Mouse (Mus musculus) lung, embryonic 15.5 days (tissue): ENCODE results near the gene Fhl3. TPM values are rescaled to one million over a fixed set of nuclear protein-coding genes. Genes with fewer than 3 reads are reported as not detected.
A peak's percentile ranks its signal among the peaks of the same experiment; 100 is the strongest.
"Not testable (repeated sequence)": the region's sequence is repeated elsewhere in the genome, so short reads cannot be mapped to it uniquely, and the experiment has no call there.

Source experiments
- ATAC-seq: fragments of 200-750 bp; cut with Nextera tagmentation; 2 replicates; pipeline ENCODE4 v1.8.0; 2017; ENCODE audit warnings: moderate number of reproducible peaks, borderline replicate concordance; ENCODE audit not compliant: low FRiP score, low TSS enrichment; ENCODE audit errors: extremely low read depth
- H3K27ac ChIP-seq: fragments of 300-500 bp; sonication (generic); 2 replicates; pipeline ENCODE4 v1.5.1; 2015; ENCODE audit warnings: moderate library complexity, mild to moderate bottlenecking, inconsistent platforms
- H3K27me3 ChIP-seq: fragments of 300-500 bp; sonication (generic); 2 replicates; pipeline ENCODE4 v1.6.1; 2015; ENCODE audit warnings: inconsistent platforms
- H3K36me3 ChIP-seq: fragments of 300-500 bp; sonication (generic); 2 replicates; pipeline ENCODE4 v1.6.1; 2015; ENCODE audit warnings: inconsistent platforms
- H3K4me1 ChIP-seq: fragments of 300-500 bp; sonication (generic); 2 replicates; pipeline ENCODE4 v1.6.1; 2015; ENCODE audit warnings: inconsistent platforms
- H3K4me2 ChIP-seq: fragments of 300-500 bp; sonication (generic); 2 replicates; pipeline ENCODE4 v1.6.1; 2015; ENCODE audit warnings: inconsistent platforms, mild to moderate bottlenecking, moderate library complexity
- H3K4me3 ChIP-seq: fragments of 300-500 bp; sonication (generic); 2 replicates; pipeline ENCODE4 v1.5.1; 2015; ENCODE audit warnings: mild to moderate bottlenecking, inconsistent platforms
- H3K9ac ChIP-seq: fragments of 300-500 bp; sonication (generic); 2 replicates; pipeline ENCODE4 v1.6.1; 2015; ENCODE audit warnings: inconsistent platforms
- H3K9me3 ChIP-seq: fragments of 300-500 bp; sonication (generic); 2 replicates; pipeline ENCODE4 v1.6.1; 2016; ENCODE audit warnings: inconsistent platforms
- WGBS: fragments of 180-500 bp; shearing (Covaris S2); methylation state at CpG from one replicate; pipeline ENCODE4 v1.1.7; 2015; 5-methylcytosine and 5-hydroxymethylcytosine counted together
- polyA plus RNA-seq: library from polyadenylated mRNA; unstranded; fragments of >200 nt; fragmentation: Nextera tagmentation; extraction: Ambion mirVana; gene quantifications from 2 replicates; pipeline ENCODE4 v1.2.1, GENCODE M21; 2015

Fhl3 gene
- polyA plus RNA-seq, 1 experiment from 2014 or later: 5.3 TPM

- WGBS: 9% methylated on average over 6 of the region's 6 CpGs
- peaks cover 6% of the 10 kb centered on the region; the same call in 1 of the 2 replicates for H3K36me3 ChIP-seq
- peaks cover under 1% of the 10 kb centered on the region; the same call in 1 of the 2 replicates for H3K27me3 ChIP-seq
- H3K4me2 ChIP-seq: peak overlapping the region; percentile 46
- H3K27ac ChIP-seq: peak overlapping the region; percentile 94
- no peak for ATAC-seq
- 0 out of 2 replicates have a peak overlapping the region, but pooled peaks have one; percentile 7 for H3K4me3 ChIP-seq
- peak overlapping the region; percentile 13; the same call in 1 of the 2 replicates for H3K9ac ChIP-seq
- H3K4me1 ChIP-seq: peaks cover 75% of the 10 kb centered on the region
- H3K9me3 ChIP-seq: no peaks in the 10 kb centered on the region
These were observed 3.6 kb downstream of the Fhl3 start for GRCm38 (mm10) chr4:124703881-124704796.

GRCm38 (mm10) chr4:124704797-124705474 is 4.4 kb downstream of the Fhl3 start:
- H3K4me3 ChIP-seq: no peak overlapping the region
- peak; percentile 17; the same call in 1 of the 2 replicates for ATAC-seq
- H3K36me3 ChIP-seq: peaks cover 6% of the 10 kb centered on the region; the same call in 1 of the 2 replicates
- peaks cover 80% of the 10 kb centered on the region for H3K4me1 ChIP-seq
- no peaks in the 10 kb centered on the region for H3K9me3 ChIP-seq
- H3K9ac ChIP-seq: no peak overlapping the region
- peak overlapping the region; percentile 94 for H3K27ac ChIP-seq
- 4% methylated on average over 11 of the region's 11 CpGs for WGBS
- peak overlapping the region; percentile 46 for H3K4me2 ChIP-seq
- no peaks in the 10 kb centered on the region for H3K27me3 ChIP-seq

GRCm38 (mm10) chr4:124705661-124706269 is 5.3 kb downstream of the Fhl3 start:
- Histone ChIP-seq H3K27ac (peak overlapping the region; percentile 94), H3K4me1 (peaks cover 82% of the 10 kb centered on the region), H3K4me2 (0 out of 2 replicates have a peak overlapping the region, but pooled peaks have one; percentile 46), H3K4me3 (no peak overlapping the region), H3K36me3 (peaks cover 6% of the 10 kb centered on the region; the same call in 1 of the 2 replicates), H3K27me3 (no peaks in the 10 kb centered on the region), H3K9ac (no peak overlapping the region), H3K9me3 (no peaks in the 10 kb centered on the region)
- no peak for ATAC-seq
- WGBS: 77% methylated on average over 23 of the region's 23 CpGs

- H3K9me3 ChIP-seq, H3K27me3 ChIP-seq, H3K4me2 ChIP-seq, H3K36me3 ChIP-seq, H3K9ac ChIP-seq, ATAC-seq, H3K4me3 ChIP-seq: not testable (repeated sequence)
- 86% methylated on average over 25 of the region's 25 CpGs for WGBS
- Histone ChIP-seq H3K27ac (peak overlapping the region; percentile 97), H3K4me1 (peaks cover 66% of the 10 kb centered on the region)
These were observed 7.1 kb downstream of the Fhl3 start for GRCm38 (mm10) chr4:124707381-124708199.

- not testable (repeated sequence) for H3K36me3 ChIP-seq, ATAC-seq, H3K27me3 ChIP-seq, H3K9me3 ChIP-seq, H3K9ac ChIP-seq
- peak overlapping the region; percentile 40; the same call in 1 of the 2 replicates for H3K4me3 ChIP-seq
- H3K27ac ChIP-seq: peak overlapping the region; percentile 97
- H3K4me2 ChIP-seq: peak overlapping the region; percentile 67
- H3K4me1 ChIP-seq: peaks cover 63% of the 10 kb centered on the region
- 0% methylated on average over 1 of the region's 1 CpGs for WGBS
These were observed 7.7 kb downstream of the Fhl3 start for GRCm38 (mm10) chr4:124708200-124708517.

- peak; percentile 91 for ATAC-seq
- Histone ChIP-seq H3K9ac (peak overlapping the region; percentile 32), H3K27ac (peak overlapping the region; percentile 97), H3K9me3 (no peaks in the 10 kb centered on the region), H3K4me2 (peak overlapping the region; percentile 67), H3K4me3 (peak overlapping the region; percentile 40), H3K36me3 (peaks cover 6% of the 10 kb centered on the region; the same call in 1 of the 2 replicates), H3K4me1 (peaks cover 57% of the 10 kb centered on the region), H3K27me3 (no peaks in the 10 kb centered on the region)
- WGBS: under 1% methylated on average over 40 of the region's 41 CpGs
These were observed 8.3 kb downstream of the Fhl3 start for GRCm38 (mm10) chr4:124708518-124709477.

- ATAC-seq: no peak
- Histone ChIP-seq H3K27me3 (no peaks in the 10 kb centered on the region), H3K4me1 (peaks cover 45% of the 10 kb centered on the region), H3K4me3 (peak overlapping the region; percentile 18), H3K9ac (no peak overlapping the region), H3K9me3 (no peaks in the 10 kb centered on the region), H3K27ac (peak overlapping the region; percentile 97), H3K4me2 (peak overlapping the region; percentile 67), H3K36me3 (peaks cover 6% of the 10 kb centered on the region; the same call in 1 of the 2 replicates)
- 3% methylated on average over 18 of the region's 18 CpGs for WGBS
These were observed 9.5 kb downstream of the Fhl3 start for GRCm38 (mm10) chr4:124709961-124710446.

GRCm38 (mm10) chr4:124710776-124711291 is 10.3 kb downstream of the Fhl3 start:
- Histone ChIP-seq H3K4me1 (peaks cover 44% of the 10 kb centered on the region), H3K4me3 (no peak overlapping the region), H3K4me2 (peak overlapping the region; percentile 67; the same call in 1 of the 2 replicates), H3K9ac (no peak overlapping the region), H3K36me3 (peaks cover 10% of the 10 kb centered on the region; the same call in 1 of the 2 replicates), H3K9me3 (no peaks in the 10 kb centered on the region), H3K27ac (no peak overlapping the region; the same call in none of the 2 replicates), H3K27me3 (no peaks in the 10 kb centered on the region)
- ATAC-seq: no peak
- 8% methylated on average over 5 of the region's 5 CpGs for WGBS

GRCm38 (mm10) chr4:124712618-124713017 is 12.1 kb downstream of the Fhl3 start:
- no peak overlapping the region for H3K4me3 ChIP-seq
- no peak overlapping the region for H3K27ac ChIP-seq
- WGBS: 71% methylated on average over 6 of the region's 6 CpGs
- H3K4me1 ChIP-seq: peaks cover 43% of the 10 kb centered on the region
- H3K27me3 ChIP-seq: no peaks in the 10 kb centered on the region
- H3K4me2 ChIP-seq: no peak overlapping the region
- peaks cover 17% of the 10 kb centered on the region; the same call in 1 of the 2 replicates for H3K36me3 ChIP-seq
- no peaks in the 10 kb centered on the region for H3K9me3 ChIP-seq
- no peak overlapping the region for H3K9ac ChIP-seq
- no peak for ATAC-seq

GRCm38 (mm10) chr4:124713850-124714249 is 13.3 kb downstream of the Fhl3 start:
- 67% methylated on average over 5 of the region's 5 CpGs for WGBS
- ATAC-seq, H3K9me3 ChIP-seq: not testable (repeated sequence)

More at GRCm38 (mm10) chr4:124713850-124714249, 13.3 kb downstream of the Fhl3 start:
- H3K27me3 ChIP-seq, H3K9ac ChIP-seq, H3K27ac ChIP-seq, H3K4me3 ChIP-seq, H3K4me2 ChIP-seq: not testable (repeated sequence)
- H3K36me3 ChIP-seq: peaks cover 28% of the 10 kb centered on the region
- peaks cover 32% of the 10 kb centered on the region for H3K4me1 ChIP-seq
